Mouse (Mus musculus) MN1 (cell line): ENCODE results near the gene Cdkn1c.

ENCODE experiments used
- DNase-seq: peaks from one replicate; pipeline ENCODE4 v3.0.0-alpha.2; 2016; ENCODE audit warnings: low spot score

Cdkn1c gene

GRCm38 (mm10) chr7:143437231-143437893 lies 23.5 kb downstream of the Cdkn1c start:
- DNase-seq, result no peak

- DNase-seq, result peak; percentile 10
These were observed 27.5 kb downstream of the Cdkn1c start for GRCm38 (mm10) chr7:143433331-143433730.

- DNase-seq, result no peak
These were observed 28.2 kb downstream of the Cdkn1c start for GRCm38 (mm10) chr7:143432631-143433030.

- no peak for DNase-seq
These were observed 31.9 kb downstream of the Cdkn1c start for GRCm38 (mm10) chr7:143428814-143429499.

GRCm38 (mm10) chr7:143428142-143428813 lies 32.6 kb downstream of the Cdkn1c start:
- DNase-seq, result peak; percentile 33

- DNase-seq, result no peak
These were observed 41.2 kb downstream of the Cdkn1c start for GRCm38 (mm10) chr7:143419585-143420160.

- no peak for DNase-seq
These were observed 43.0 kb downstream of the Cdkn1c start for GRCm38 (mm10) chr7:143417875-143418274.

GRCm38 (mm10) chr7:143416406-143416805 lies 44.4 kb downstream of the Cdkn1c start:
- no peak for DNase-seq

GRCm38 (mm10) chr7:143415070-143415469 lies 45.8 kb downstream of the Cdkn1c start:
- DNase-seq, result no peak

- DNase-seq, result no peak
These were observed 48.2 kb downstream of the Cdkn1c start for GRCm38 (mm10) chr7:143412606-143413005.

GRCm38 (mm10) chr7:143408615-143409021 lies 52.2 kb downstream of the Cdkn1c start:
- DNase-seq, result no peak
